Mouse (Mus musculus): ENCODE measurements around the gene Ccdc42. TPM values are rescaled to one million over a fixed set of nuclear protein-coding genes. Genes with fewer than 3 reads are reported as not detected.

Gene Ccdc42
- total and polyA plus RNA-seq, 2 experiments: not detected

DNA sequence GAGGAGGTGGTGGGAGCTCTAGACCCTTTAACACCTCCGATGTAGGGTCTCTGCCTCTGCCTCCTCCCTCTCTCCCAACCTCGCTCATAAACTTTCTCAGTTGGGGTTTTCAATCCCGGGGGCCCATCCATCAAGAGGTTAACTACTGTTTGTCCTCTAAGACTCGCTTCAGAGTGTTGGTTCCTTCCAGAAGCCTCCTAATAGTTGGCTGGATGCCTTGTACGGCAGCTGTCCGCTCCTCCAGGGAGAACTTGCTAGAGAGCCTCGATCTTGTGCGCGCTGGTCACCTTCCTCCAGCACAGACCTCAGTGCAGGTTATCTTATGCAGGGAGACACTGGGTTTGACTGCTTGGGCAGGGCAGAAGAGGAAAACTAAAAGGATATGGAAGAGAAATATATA lies 35.9 kb downstream of the Ccdc42 start:
- H3K36me3 ChIP-seq (ENCODE audit: control insufficient read depth, insufficient read depth, low read length): no peaks in the 10 kb centered on the region
- TF ChIP-seq POLR2A (IDR thresholded peaks at IDR 0.05; ENCODE audit: extremely low read depth, insufficient read depth, low read length) (no peak), CTCF (IDR thresholded peaks at IDR 0.05; ENCODE audit: low read depth, low read length) (no peak)
- no peaks in the 10 kb centered on the region for H3K4me1 ChIP-seq (ENCODE audit: control insufficient read depth, insufficient read depth, low read length)
- no peak for DNase-seq (ENCODE audit: extremely low read depth, low read depth, low spot score)
- 84% methylated on average over 9 of the region's 9 CpGs for WGBS
- no peaks in the 10 kb centered on the region for H3K79me2 ChIP-seq (ENCODE audit: control insufficient read depth, insufficient read depth, low read length)
- no peak overlapping the region for H3K4me3 ChIP-seq (ENCODE audit: insufficient read depth, low read depth, low read length)
- no peak overlapping the region for H3K27ac ChIP-seq (replicated peaks; ENCODE audit: insufficient read depth, low read depth, low read length)
- peaks cover 3% of the 10 kb centered on the region; the same call in 1 of the 2 replicates for H3K27me3 ChIP-seq (ENCODE audit: control insufficient read depth, insufficient read depth, low read length)
- H3K9ac ChIP-seq (ENCODE audit: low read depth, low read length): no peak overlapping the region

- no peaks in the 10 kb centered on the region for H3K4me1 ChIP-seq (ENCODE audit: control insufficient read depth, insufficient read depth, low read length)
- H3K27me3 ChIP-seq (ENCODE audit: control insufficient read depth, insufficient read depth, low read length): peaks cover 3% of the 10 kb centered on the region; the same call in 1 of the 2 replicates
- DNase-seq (ENCODE audit: extremely low read depth, low read depth, low spot score): peak; percentile 18
- no peaks in the 10 kb centered on the region for H3K79me2 ChIP-seq (ENCODE audit: control insufficient read depth, insufficient read depth, low read length)
- H3K27ac ChIP-seq (replicated peaks; ENCODE audit: insufficient read depth, low read depth, low read length): no peak overlapping the region
- no peak for TF ChIP-seq POLR2A (IDR thresholded peaks at IDR 0.05; ENCODE audit: extremely low read depth, insufficient read depth, low read length)
- no peak for TF ChIP-seq CTCF (IDR thresholded peaks at IDR 0.05; ENCODE audit: low read depth, low read length)
- 6% methylated on average over 14 of the region's 14 CpGs for WGBS
- H3K36me3 ChIP-seq (ENCODE audit: control insufficient read depth, insufficient read depth, low read length): no peaks in the 10 kb centered on the region
- H3K9ac ChIP-seq (ENCODE audit: low read depth, low read length): no peak overlapping the region
- H3K4me3 ChIP-seq (ENCODE audit: insufficient read depth, low read depth, low read length): peak overlapping the region; percentile 5; the same call in 1 of the 2 replicates
Measured at GRCm38 (mm10) chr11:68623225-68623870, 36.5 kb downstream of the Ccdc42 start.

- Histone ChIP-seq H3K36me3 (ENCODE audit: control insufficient read depth, insufficient read depth, low read length) (no peaks in the 10 kb centered on the region), H3K9ac (ENCODE audit: low read depth, low read length) (no peak overlapping the region), H3K79me2 (ENCODE audit: control insufficient read depth, insufficient read depth, low read length) (no peaks in the 10 kb centered on the region), H3K4me1 (ENCODE audit: control insufficient read depth, insufficient read depth, low read length) (no peaks in the 10 kb centered on the region), H3K27ac (replicated peaks; ENCODE audit: insufficient read depth, low read depth, low read length) (no peak overlapping the region), H3K4me3 (ENCODE audit: insufficient read depth, low read depth, low read length) (no peak overlapping the region), H3K27me3 (ENCODE audit: control insufficient read depth, insufficient read depth, low read length) (peaks cover 3% of the 10 kb centered on the region; the same call in 1 of the 2 replicates)
- no peak for DNase-seq (ENCODE audit: extremely low read depth, low read depth, low spot score)
- 35% methylated on average over 5 of the region's 5 CpGs for WGBS
- TF ChIP-seq CTCF (IDR thresholded peaks at IDR 0.05; ENCODE audit: low read depth, low read length) (no peak), POLR2A (IDR thresholded peaks at IDR 0.05; ENCODE audit: extremely low read depth, insufficient read depth, low read length) (no peak)
Measured at GRCm38 (mm10) chr11:68623871-68624258, 37.0 kb downstream of the Ccdc42 start.

DNA sequence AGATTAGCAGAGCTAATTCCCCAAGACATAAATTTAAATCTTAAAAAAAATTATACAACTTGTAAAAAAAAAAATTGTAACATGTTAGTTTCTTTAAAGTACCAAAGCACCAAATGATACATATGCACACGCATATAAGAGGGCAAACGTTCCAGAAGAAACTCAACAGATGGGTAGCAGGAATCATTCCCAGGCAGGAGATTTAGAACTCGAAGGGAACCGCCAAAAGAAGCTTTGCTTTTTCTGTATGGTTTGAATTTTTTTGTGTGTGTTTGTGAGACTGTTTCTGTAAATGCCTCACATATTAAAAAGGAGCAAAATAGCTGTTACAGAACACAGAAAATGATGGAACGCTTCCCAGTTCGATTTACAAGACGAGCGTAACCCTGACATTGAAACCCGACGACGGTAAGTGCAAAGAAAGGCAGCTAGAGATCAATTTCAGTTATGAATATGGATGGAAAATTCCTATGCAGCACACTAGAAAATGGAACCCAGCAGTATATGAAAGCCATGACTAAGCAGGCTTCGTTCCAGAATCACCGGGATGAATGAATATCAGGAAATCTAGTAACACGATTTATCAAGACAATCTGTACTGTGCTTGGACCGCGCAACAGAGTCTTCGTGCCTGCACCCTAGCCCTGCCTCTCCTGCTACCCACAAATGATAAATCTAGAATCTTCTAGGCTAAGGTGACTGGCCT lies 44.9 kb downstream of the Ccdc42 start:
- no peak for DNase-seq (ENCODE audit: extremely low read depth, low read depth, low spot score)
- no peaks in the 10 kb centered on the region for H3K79me2 ChIP-seq (ENCODE audit: control insufficient read depth, insufficient read depth, low read length)
- H3K27me3 ChIP-seq (ENCODE audit: control insufficient read depth, insufficient read depth, low read length): no peaks in the 10 kb centered on the region
- no peaks in the 10 kb centered on the region for H3K36me3 ChIP-seq (ENCODE audit: control insufficient read depth, insufficient read depth, low read length)
- H3K27ac ChIP-seq (replicated peaks; ENCODE audit: insufficient read depth, low read depth, low read length): no peak overlapping the region
- H3K4me3 ChIP-seq (ENCODE audit: insufficient read depth, low read depth, low read length): no peak overlapping the region
- no peak overlapping the region for H3K9ac ChIP-seq (ENCODE audit: low read depth, low read length)
- no peak for TF ChIP-seq POLR2A (IDR thresholded peaks at IDR 0.05; ENCODE audit: extremely low read depth, insufficient read depth, low read length)
- no peak for TF ChIP-seq CTCF (IDR thresholded peaks at IDR 0.05; ENCODE audit: low read depth, low read length)
- H3K4me1 ChIP-seq (ENCODE audit: control insufficient read depth, insufficient read depth, low read length): no peaks in the 10 kb centered on the region
- WGBS: 90% methylated on average over 17 of the region's 17 CpGs

- Histone ChIP-seq H3K4me3 (ENCODE audit: insufficient read depth, low read depth, low read length) (no peak overlapping the region), H3K79me2 (ENCODE audit: control insufficient read depth, insufficient read depth, low read length) (no peaks in the 10 kb centered on the region), H3K4me1 (ENCODE audit: control insufficient read depth, insufficient read depth, low read length) (no peaks in the 10 kb centered on the region), H3K27me3 (ENCODE audit: control insufficient read depth, insufficient read depth, low read length) (no peaks in the 10 kb centered on the region), H3K27ac (replicated peaks; ENCODE audit: insufficient read depth, low read depth, low read length) (no peak overlapping the region), H3K9ac (ENCODE audit: low read depth, low read length) (no peak overlapping the region), H3K36me3 (ENCODE audit: control insufficient read depth, insufficient read depth, low read length) (no peaks in the 10 kb centered on the region)
- TF ChIP-seq POLR2A (IDR thresholded peaks at IDR 0.05; ENCODE audit: extremely low read depth, insufficient read depth, low read length) (no peak), CTCF (IDR thresholded peaks at IDR 0.05; ENCODE audit: low read depth, low read length) (no peak)
- WGBS: 34% methylated on average over 10 of the region's 10 CpGs
- peak; percentile 12 for DNase-seq (ENCODE audit: extremely low read depth, low read depth, low spot score)
Measured at GRCm38 (mm10) chr11:68637861-68638615, 51.2 kb downstream of the Ccdc42 start.
